Mouse (Mus musculus): ENCODE results near the gene Gm21972. TPM values are rescaled to one million over a fixed set of nuclear protein-coding genes. Genes with fewer than 3 reads are reported as not detected.

The Gm21972 gene
- polyA plus RNA-seq, 1 experiment: 1.0 TPM

- Histone ChIP-seq H3K4me3 (peak overlapping the region; percentile 38), H3K4me2 (ENCODE audit: low read depth) (peak overlapping the region; percentile 94), H3K36me3 (ENCODE audit: control insufficient read depth, insufficient read depth) (no peaks in the 10 kb centered on the region), H3ac (ENCODE audit: control insufficient read depth, insufficient read length) (peak overlapping the region; percentile 2), H3K79me2 (ENCODE audit: control insufficient read depth, insufficient read depth) (no peaks in the 10 kb centered on the region), H3K27me3 (ENCODE audit: control insufficient read depth, insufficient read depth, insufficient read length) (no peaks in the 10 kb centered on the region)
- TF ChIP-seq TCF3 (IDR thresholded peaks at IDR 0.05; ENCODE audit: insufficient read length, low read depth): no peak
Observed at GRCm38 (mm10) chr1:86154824-86155164, 21.4 kb downstream of the Gm21972 start.

- no peaks in the 10 kb centered on the region for H3K27me3 ChIP-seq (ENCODE audit: control insufficient read depth, insufficient read depth, insufficient read length)
- no peak overlapping the region for H3ac ChIP-seq (ENCODE audit: control insufficient read depth, insufficient read length)
- no peak overlapping the region for H3K4me2 ChIP-seq (ENCODE audit: low read depth)
- no peaks in the 10 kb centered on the region for H3K79me2 ChIP-seq (ENCODE audit: control insufficient read depth, insufficient read depth)
- no peak overlapping the region for H3K4me3 ChIP-seq
- H3K36me3 ChIP-seq (ENCODE audit: control insufficient read depth, insufficient read depth): no peaks in the 10 kb centered on the region
- TF ChIP-seq MAX (IDR thresholded peaks at IDR 0.05; ENCODE audit: low read depth): no peak
- TF ChIP-seq USF1 (IDR thresholded peaks at IDR 0.05; ENCODE audit: low read depth): no peak
- no peak for TF ChIP-seq POLR2AphosphoS2 (IDR thresholded peaks at IDR 0.05; ENCODE audit: insufficient read length, low read depth)
- no peak for TF ChIP-seq REST (IDR thresholded peaks at IDR 0.05; ENCODE audit: insufficient read depth, insufficient read length)
- no peak for TF ChIP-seq E2F4 (IDR thresholded peaks at IDR 0.05; ENCODE audit: insufficient read depth)
- TF ChIP-seq POLR2A (IDR thresholded peaks at IDR 0.05; ENCODE audit: insufficient read length, low read depth): no peak
Observed at GRCm38 (mm10) chr1:86156075-86156474, 22.6 kb downstream of the Gm21972 start.

GRCm38 (mm10) chr1:86156595-86156994 is 23.2 kb downstream of the Gm21972 start:
- H3K79me2 ChIP-seq (ENCODE audit: control insufficient read depth, insufficient read depth): no peaks in the 10 kb centered on the region
- no peak overlapping the region for H3K4me3 ChIP-seq
- no peaks in the 10 kb centered on the region for H3K27me3 ChIP-seq (ENCODE audit: control insufficient read depth, insufficient read depth, insufficient read length)
- TF ChIP-seq MYOD1 (IDR thresholded peaks at IDR 0.05; ENCODE audit: control insufficient read depth in 1 of 3, insufficient read length in 2 of 3, low read depth in 2 of 3) (no peak), TCF3 (IDR thresholded peaks at IDR 0.05; ENCODE audit: insufficient read length, low read depth) (no peak), SRF (IDR thresholded peaks at IDR 0.05; ENCODE audit: control insufficient read depth, insufficient read length, low read depth) (no peak), E2F4 (IDR thresholded peaks at IDR 0.05; ENCODE audit: insufficient read depth) (no peak), TCF12 (IDR thresholded peaks at IDR 0.05; ENCODE audit: insufficient read depth, poor library complexity, severe bottlenecking) (no peak), MYOG (IDR thresholded peaks at IDR 0.05; ENCODE audit: control insufficient read depth in 1 of 3, insufficient read depth in 1 of 3, insufficient read length in 2 of 3, low read depth in 2 of 3) (no peak), MAX (IDR thresholded peaks at IDR 0.05; ENCODE audit: low read depth) (no peak), CEBPB (IDR thresholded peaks at IDR 0.05; ENCODE audit: insufficient read depth, poor library complexity, severe bottlenecking) (no peak), REST (IDR thresholded peaks at IDR 0.05; ENCODE audit: insufficient read depth, insufficient read length) (no peak), POLR2AphosphoS2 (IDR thresholded peaks at IDR 0.05; ENCODE audit: insufficient read length, low read depth) (no peak)
- no peaks in the 10 kb centered on the region for H3K36me3 ChIP-seq (ENCODE audit: control insufficient read depth, insufficient read depth)
- H3K4me2 ChIP-seq (ENCODE audit: low read depth): no peak overlapping the region
- H3ac ChIP-seq (ENCODE audit: control insufficient read depth, insufficient read length): no peak overlapping the region

GRCm38 (mm10) chr1:86160059-86160458 is 26.6 kb downstream of the Gm21972 start:
- no peak overlapping the region for H3K4me2 ChIP-seq (ENCODE audit: low read depth)

GRCm38 (mm10) chr1:86160479-86160878 is 27.0 kb downstream of the Gm21972 start:
- Histone ChIP-seq H3K4me2 (ENCODE audit: low read depth) (no peak overlapping the region), H3K79me2 (ENCODE audit: control insufficient read depth, insufficient read depth) (no peaks in the 10 kb centered on the region), H3K4me3 (no peak overlapping the region), H3ac (ENCODE audit: control insufficient read depth, insufficient read length) (no peak overlapping the region), H3K36me3 (ENCODE audit: control insufficient read depth, insufficient read depth) (peaks cover 4% of the 10 kb centered on the region), H3K27me3 (ENCODE audit: control insufficient read depth, insufficient read depth, insufficient read length) (no peaks in the 10 kb centered on the region)
- TF ChIP-seq E2F4 (IDR thresholded peaks at IDR 0.05; ENCODE audit: insufficient read depth): no peak
- no peak for TF ChIP-seq CEBPB (IDR thresholded peaks at IDR 0.05; ENCODE audit: insufficient read depth, poor library complexity, severe bottlenecking)

More at GRCm38 (mm10) chr1:86160059-86160458, 26.6 kb downstream of the Gm21972 start:
- H3K79me2 ChIP-seq (ENCODE audit: control insufficient read depth, insufficient read depth): no peaks in the 10 kb centered on the region
- H3K4me3 ChIP-seq: no peak overlapping the region
- no peaks in the 10 kb centered on the region for H3K27me3 ChIP-seq (ENCODE audit: control insufficient read depth, insufficient read depth, insufficient read length)
- no peak for TF ChIP-seq TCF12 (IDR thresholded peaks at IDR 0.05; ENCODE audit: insufficient read depth, poor library complexity, severe bottlenecking)
- TF ChIP-seq E2F4 (IDR thresholded peaks at IDR 0.05; ENCODE audit: insufficient read depth): no peak
- no peak for TF ChIP-seq POLR2AphosphoS2 (IDR thresholded peaks at IDR 0.05; ENCODE audit: insufficient read length, low read depth)
- no peak for TF ChIP-seq POLR2A (IDR thresholded peaks at IDR 0.05; ENCODE audit: insufficient read length, low read depth)
- TF ChIP-seq CEBPB (IDR thresholded peaks at IDR 0.05; ENCODE audit: insufficient read depth, poor library complexity, severe bottlenecking): no peak
- H3ac ChIP-seq (ENCODE audit: control insufficient read depth, insufficient read length): no peak overlapping the region
- H3K36me3 ChIP-seq (ENCODE audit: control insufficient read depth, insufficient read depth): peaks cover 4% of the 10 kb centered on the region

- no peak for TF ChIP-seq E2F4 (IDR thresholded peaks at IDR 0.05; ENCODE audit: insufficient read depth)
- Histone ChIP-seq H3K4me3 (no peak overlapping the region), H3K36me3 (ENCODE audit: control insufficient read depth, insufficient read depth) (peaks cover 4% of the 10 kb centered on the region)
Observed at GRCm38 (mm10) chr1:86161061-86161460, 27.6 kb downstream of the Gm21972 start.

More at GRCm38 (mm10) chr1:86161061-86161460, 27.6 kb downstream of the Gm21972 start:
- Histone ChIP-seq H3K4me2 (ENCODE audit: low read depth) (no peak overlapping the region), H3K27me3 (ENCODE audit: control insufficient read depth, insufficient read depth, insufficient read length) (no peaks in the 10 kb centered on the region), H3ac (ENCODE audit: control insufficient read depth, insufficient read length) (no peak overlapping the region), H3K79me2 (ENCODE audit: control insufficient read depth, insufficient read depth) (no peaks in the 10 kb centered on the region)
